Comparison of ENCODE assay signal across 20 mouse cellular contexts in the genomic region with DNA sequence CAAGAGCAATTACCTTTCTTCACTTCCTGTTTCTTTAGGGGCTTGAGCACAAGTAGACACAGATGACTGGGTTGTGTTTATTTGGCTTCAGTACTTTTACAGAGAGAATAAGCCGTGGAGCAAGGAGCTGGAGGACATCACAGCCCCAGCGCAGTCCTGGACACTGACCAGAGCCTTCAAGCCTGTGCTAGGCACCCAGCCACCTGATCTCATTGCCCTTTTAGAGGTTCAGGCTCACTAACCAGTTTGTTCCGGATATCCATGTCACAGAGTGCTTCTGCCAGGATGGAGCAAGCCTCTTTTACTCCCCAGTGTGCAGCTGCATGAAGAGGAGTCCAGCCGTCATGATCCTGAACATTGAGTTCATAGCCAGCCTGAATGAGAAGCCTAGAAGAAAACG.
DNase-seq lines count a peak whose midpoint lies in the region; ATAC-seq lines count a peak whose summit lies in the region.
"Had no signal": no experiment of that assay in that cellular context is flagged by ENCODE, and none has a peak within 500 bp of the region (broad histone marks: within the 10 kb centered on the region; RNA-seq: fewer than 3 reads in every experiment).

No protein-coding gene starts in this region.

- H3K4me3 ChIP-seq in kidney, embryonic 15.5 days (replicated peaks), result no peak overlapping the region
- H3K4me3 ChIP-seq: embryonic facial prominence, embryonic 13.5 days; heart, embryonic 13.5 days; limb, embryonic 10.5 days; midbrain, embryonic 15.5 days; myocyte had no signal

- H3K27ac ChIP-seq in kidney, embryonic 15.5 days, result no peak overlapping the region
- H3K27ac ChIP-seq: embryonic facial prominence, embryonic 13.5 days; heart, embryonic 13.5 days; limb, embryonic 10.5 days; midbrain, embryonic 15.5 days had no signal

- H3K4me1 ChIP-seq in kidney, embryonic 15.5 days, result no peaks in the 10 kb centered on the region
- H3K4me1 ChIP-seq: embryonic facial prominence, embryonic 13.5 days; heart, embryonic 13.5 days; limb, embryonic 10.5 days; midbrain, embryonic 15.5 days had no signal

- ATAC-seq in kidney, embryonic 15.5 days (replicated peaks; ENCODE audit: low FRiP score), result 0 out of 2 replicates have a peak, but pooled peaks have one; percentile 22
- ATAC-seq: forebrain, embryonic 14.5 days; midbrain, embryonic 15.5 days had no signal

- no peaks in the 10 kb centered on the region for H3K9me3 ChIP-seq in kidney, embryonic 15.5 days (replicated peaks)
- H3K9me3 ChIP-seq: embryonic facial prominence, embryonic 13.5 days; G1E; heart, embryonic 13.5 days; limb, embryonic 10.5 days; midbrain, embryonic 15.5 days had no signal

- H3K36me3 ChIP-seq in kidney, embryonic 15.5 days, result peaks cover 27% of the 10 kb centered on the region

- H3K9ac ChIP-seq in kidney, embryonic 15.5 days, result no peak overlapping the region
- H3K9ac ChIP-seq: embryonic facial prominence, embryonic 13.5 days; heart, embryonic 13.5 days; midbrain, embryonic 15.5 days had no signal

- WGBS in kidney, embryonic 15.5 days, result 59% methylated on average over 5 of the region's 5 CpGs

- H3K4me2 ChIP-seq in kidney, embryonic 15.5 days, result no peak overlapping the region
- H3K4me2 ChIP-seq: embryonic facial prominence, embryonic 13.5 days; heart, embryonic 13.5 days; liver, embryonic 11.5 days; midbrain, embryonic 15.5 days had no signal

- H3K27me3 ChIP-seq in kidney, embryonic 15.5 days, result no peaks in the 10 kb centered on the region
- H3K27me3 ChIP-seq: embryonic facial prominence, embryonic 13.5 days; heart, embryonic 13.5 days; midbrain, embryonic 15.5 days had no signal

- DNase-seq in heart, adult 11 months, result peak; percentile 96
- DNase-seq in heart, postnatal 4 days, result no peak
- no peak for DNase-seq in kidney, adult 18-20 months
- peak; percentile 89 for DNase-seq in gastrocnemius, adult 8-10 months (ENCODE audit: low spot score in 2 of 2)
- DNase-seq in heart, postnatal 36 days, result peak; percentile 19 to 43
- DNase-seq in thymus, postnatal 36 days, result no peak
- no peak for DNase-seq in layer of hippocampus, adult 18-20 months (ENCODE audit: low spot score in 2 of 2)
- DNase-seq: adrenal gland, postnatal 14 days; cerebellum, postnatal 14 days; kidney, adult 11 months; lung, adult 18-20 months had no signal

- intact Hi-C loops in heart, postnatal 36 days (cut with DNase I), result no loop called here

Comparison
In these comparisons a context has a peak if more than half of its experiments do, and no peak if none do; other contexts are left out.
1. DNase-seq: peak in heart, adult 11 months (single experiment), gastrocnemius, adult 8-10 months (2 of 2) and heart, postnatal 36 days (2 of 2); none in heart, postnatal 4 days (single experiment), kidney, adult 18-20 months (single experiment), thymus, postnatal 36 days (0 of 2) and layer of hippocampus, adult 18-20 months (0 of 2).